Mouse (Mus musculus) G1E (cell line): ENCODE measurements at regions not wholly inside any gene's neighbourhood (a gene's known extent, or its start where the extent isn't known, plus 50 kb on each side); places are given as distances from the start of the nearest gene placed in this dataset.

Experiments
- CTCF ChIP-seq: IDR thresholded peaks from 2 replicates; pipeline ENCODE4 v1.5.1; 2012; ENCODE audit warnings: low read depth, low read length, inconsistent platforms, mixed read lengths
- TAL1 ChIP-seq: conservative IDR thresholded peaks from 2 replicates; pipeline ENCODE4 v1.6.1; 2012; ENCODE audit warnings: low read depth, low read length, inconsistent platforms, mixed read lengths

- TF ChIP-seq CTCF (no peak), TAL1 (no peak)
These were observed 2113.2 kb upstream of the 5930422O12Rik start for GRCm38 (mm10) chr8:31315359-31315705.
